Mouse (Mus musculus): ENCODE data around the gene Anapc2.

- TF ChIP-seq CTCF (IDR thresholded peaks at IDR 0.05) (no peak), EP300 (IDR thresholded peaks at IDR 0.05) (no peak)
These were observed 41.7 kb upstream of the Anapc2 start for GRCm38 (mm10) chr2:25230581-25230980.

Data from lung, postnatal 0 days (tissue).